Mouse (Mus musculus) forebrain, embryonic 14.5 days (tissue): ENCODE data around the gene Musk. TPM values are rescaled to one million over a fixed set of nuclear protein-coding genes. Genes with fewer than 3 reads are reported as not detected.

Source experiments
- ATAC-seq: fragments of 200-750 bp; cut with Nextera tagmentation; 2 replicates; pipeline ENCODE4 v1.8.0; 2017; ENCODE audit warnings: mild to moderate bottlenecking, moderate library complexity
- DNase-seq: peaks from one replicate; pipeline ENCODE4 v3.0.0-alpha.2; 2015; ENCODE audit warnings: low spot score
- H3K27ac ChIP-seq: fragments of 300-500 bp; sonication (generic); 2 replicates; pipeline ENCODE4 v1.5.1; 2014; ENCODE audit warnings: low read depth, mild to moderate bottlenecking, control low read depth, low read length, moderate library complexity
- H3K27me3 ChIP-seq: fragments of 300-500 bp; sonication (generic); replicated peaks from 2 replicates; pipeline ENCODE4 v1.6.1; 2014; ENCODE audit warnings: low read length, control low read depth, mixed read lengths; ENCODE audit not compliant: control insufficient read depth, insufficient read depth
- H3K36me3 ChIP-seq: fragments of 300-500 bp; sonication (generic); 2 replicates; pipeline ENCODE4 v1.6.1; 2014; ENCODE audit warnings: low read length, control low read depth; ENCODE audit not compliant: control insufficient read depth, insufficient read depth
- H3K4me1 ChIP-seq: fragments of 300-500 bp; sonication (generic); 2 replicates; pipeline ENCODE4 v1.6.1; 2014; ENCODE audit warnings: antibody characterized with exemption, low read length, control low read depth; ENCODE audit not compliant: control insufficient read depth, insufficient read depth
- H3K4me2 ChIP-seq: fragments of 300-500 bp; sonication (generic); 2 replicates; pipeline ENCODE4 v1.6.1; 2014; ENCODE audit warnings: mild to moderate bottlenecking, control low read depth, low read length
- H3K4me3 ChIP-seq: fragments of 300-500 bp; sonication (generic); 2 replicates; pipeline ENCODE4 v1.5.1; 2014; ENCODE audit warnings: low read depth, low read length, control low read depth
- H3K9ac ChIP-seq: fragments of 300-500 bp; sonication (generic); 2 replicates; pipeline ENCODE4 v1.6.1; 2014; ENCODE audit warnings: mild to moderate bottlenecking, low read length, control low read depth, moderate library complexity
- H3K9me3 ChIP-seq: fragments of 300-500 bp; sonication (generic); replicated peaks from 2 replicates; pipeline ENCODE4 v1.6.1; 2016; ENCODE audit warnings: low read length, control low read depth, mixed read lengths; ENCODE audit not compliant: control insufficient read depth
- WGBS: fragments of 180-500 bp; shearing (Covaris S2); extraction: QIAGEN DNeasy Blood & Tissue Kit; methylation state at CpG from one replicate; pipeline ENCODE4 v1.1.7; 2014; 5-methylcytosine and 5-hydroxymethylcytosine counted together
- polyA plus RNA-seq: library from polyadenylated mRNA; unstranded; fragments of >200 nt; fragmentation: Nextera tagmentation; extraction: Ambion mirVana; gene quantifications from 2 replicates; pipeline ENCODE4 v1.2.1, GENCODE M21; 2014

Musk gene
- polyA plus RNA-seq, 1 experiment from 2014 or later = not detected

DNA sequence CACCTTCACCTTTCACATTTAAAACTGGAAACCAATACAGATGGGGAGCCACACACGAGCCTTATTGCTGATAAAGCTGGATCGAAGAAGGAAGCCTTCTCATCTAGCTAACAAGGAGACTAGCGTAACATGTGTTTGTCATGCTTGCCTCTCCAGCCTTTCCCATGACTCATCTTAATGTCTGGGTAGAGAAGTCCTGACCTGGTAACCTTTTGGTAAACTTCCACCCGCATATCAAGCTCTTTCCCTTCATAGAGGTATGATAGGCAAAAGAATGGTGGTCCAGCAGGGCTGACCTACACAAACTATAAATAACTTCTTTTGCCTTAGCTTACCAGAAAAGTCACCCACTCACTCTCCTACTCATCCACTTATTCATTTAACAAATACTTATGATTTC is 44.3 kb downstream of the Musk start:
- Histone ChIP-seq H3K36me3 (no peaks in the 10 kb centered on the region), H3K9me3 (no peaks in the 10 kb centered on the region), H3K9ac (no peak overlapping the region), H3K4me1 (no peaks in the 10 kb centered on the region), H3K27me3 (no peaks in the 10 kb centered on the region), H3K4me3 (no peak overlapping the region), H3K27ac (no peak overlapping the region), H3K4me2 (no peak overlapping the region)
- WGBS = 92% methylated on average over 4 of the region's 4 CpGs
- ATAC-seq = no peak
- no peak for DNase-seq

DNA sequence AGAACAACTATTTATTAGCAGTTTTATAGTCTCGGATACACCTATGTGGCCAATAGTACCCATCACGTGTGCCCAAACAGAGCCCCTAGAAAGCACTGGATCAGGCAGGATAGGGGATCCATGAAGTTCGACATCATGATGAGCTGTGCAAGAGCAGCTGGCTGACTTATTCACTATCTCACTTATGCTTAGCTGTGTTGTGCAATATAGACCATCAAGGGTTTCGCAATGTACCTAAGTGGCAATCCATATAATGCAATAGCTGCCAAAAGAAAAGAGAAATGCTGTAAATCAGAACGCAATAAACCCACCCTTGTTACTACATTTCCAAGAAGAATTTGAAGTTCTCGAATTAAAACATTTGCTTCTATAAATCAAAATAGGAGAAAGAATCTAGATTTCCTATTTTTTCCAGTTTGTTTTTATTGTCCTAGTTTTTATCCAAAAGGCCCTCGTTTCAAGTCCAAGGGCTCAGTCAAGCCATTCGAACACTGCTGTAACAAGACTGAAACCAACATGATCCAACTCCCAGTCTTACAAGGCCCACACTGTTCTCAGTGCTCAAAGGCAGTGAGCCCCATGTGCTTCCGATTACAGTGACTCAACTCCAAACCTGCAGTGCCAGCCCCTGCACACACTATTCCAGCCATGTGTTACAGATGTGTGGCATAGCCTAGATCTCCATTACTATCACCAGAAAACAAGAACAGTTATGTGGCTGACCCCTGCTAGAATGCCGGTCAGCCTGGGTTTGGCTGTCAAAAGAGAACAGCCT is 45.3 kb downstream of the Musk start:
- H3K4me1 ChIP-seq = no peaks in the 10 kb centered on the region
- H3K9ac ChIP-seq = no peak overlapping the region
- no peaks in the 10 kb centered on the region for H3K36me3 ChIP-seq
- 91% methylated on average over 10 of the region's 10 CpGs for WGBS
- no peak overlapping the region for H3K27ac ChIP-seq
- no peak for ATAC-seq
- no peak overlapping the region for H3K4me2 ChIP-seq
- no peaks in the 10 kb centered on the region for H3K9me3 ChIP-seq
- no peak for DNase-seq
- H3K4me3 ChIP-seq = no peak overlapping the region
- H3K27me3 ChIP-seq = no peaks in the 10 kb centered on the region

GRCm38 (mm10) chr4:58332394-58332793 is 46.6 kb downstream of the Musk start:
- WGBS = 53% methylated on average over 3 of the region's 3 CpGs
- Histone ChIP-seq H3K4me2 (no peak overlapping the region), H3K9ac (no peak overlapping the region), H3K27ac (no peak overlapping the region), H3K4me3 (no peak overlapping the region), H3K27me3 (no peaks in the 10 kb centered on the region), H3K9me3 (no peaks in the 10 kb centered on the region), H3K36me3 (no peaks in the 10 kb centered on the region), H3K4me1 (no peaks in the 10 kb centered on the region)
- DNase-seq (no peak), ATAC-seq (no peak)

GRCm38 (mm10) chr4:58336227-58336626 is 50.5 kb downstream of the Musk start:
- no peak overlapping the region for H3K9ac ChIP-seq
- no peaks in the 10 kb centered on the region for H3K36me3 ChIP-seq
- no peak overlapping the region for H3K27ac ChIP-seq
- no peaks in the 10 kb centered on the region for H3K4me1 ChIP-seq
- H3K4me2 ChIP-seq = no peak overlapping the region
- H3K27me3 ChIP-seq = no peaks in the 10 kb centered on the region
- H3K4me3 ChIP-seq = no peak overlapping the region
- no peaks in the 10 kb centered on the region for H3K9me3 ChIP-seq
- WGBS = 71% methylated on average over 2 of the region's 2 CpGs
- DNase-seq (no peak), ATAC-seq (no peak)

DNA sequence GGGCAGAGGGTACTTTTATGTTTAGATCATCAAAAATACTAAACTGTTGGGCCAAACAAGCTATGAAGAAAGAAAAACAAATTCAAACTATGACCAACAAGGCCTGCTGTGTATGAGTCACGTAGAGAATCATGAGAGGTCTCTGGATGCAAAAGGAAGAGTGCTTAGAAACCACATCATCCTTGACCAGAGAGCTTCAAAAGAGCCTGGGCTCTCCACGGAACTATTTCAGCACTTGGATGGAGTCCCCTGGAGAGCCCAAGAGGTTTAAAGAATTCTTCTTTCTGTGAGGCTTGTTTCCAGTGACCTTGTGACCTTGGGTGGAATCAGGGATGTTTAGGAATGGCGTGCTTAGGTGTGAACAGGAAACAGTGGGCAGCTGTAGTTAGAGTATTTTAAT is 53.5 kb downstream of the Musk start:
- Histone ChIP-seq H3K36me3 (no peaks in the 10 kb centered on the region), H3K4me1 (no peaks in the 10 kb centered on the region), H3K27me3 (no peaks in the 10 kb centered on the region), H3K9ac (no peak overlapping the region), H3K9me3 (no peaks in the 10 kb centered on the region), H3K27ac (no peak overlapping the region), H3K4me3 (no peak overlapping the region), H3K4me2 (no peak overlapping the region)
- 38% methylated on average over 3 of the region's 3 CpGs for WGBS
- DNase-seq = no peak
- no peak for ATAC-seq

GRCm38 (mm10) chr4:58350206-58350605 is 64.4 kb downstream of the Musk start:
- 96% methylated on average over 7 of the region's 7 CpGs for WGBS
- no peaks in the 10 kb centered on the region for H3K36me3 ChIP-seq
- no peaks in the 10 kb centered on the region for H3K9me3 ChIP-seq
- H3K9ac ChIP-seq = no peak overlapping the region
- no peaks in the 10 kb centered on the region for H3K27me3 ChIP-seq
- no peak overlapping the region for H3K4me3 ChIP-seq
- no peak for ATAC-seq
- H3K27ac ChIP-seq = no peak overlapping the region
- no peaks in the 10 kb centered on the region for H3K4me1 ChIP-seq
- no peak for DNase-seq
- no peak overlapping the region for H3K4me2 ChIP-seq

DNA sequence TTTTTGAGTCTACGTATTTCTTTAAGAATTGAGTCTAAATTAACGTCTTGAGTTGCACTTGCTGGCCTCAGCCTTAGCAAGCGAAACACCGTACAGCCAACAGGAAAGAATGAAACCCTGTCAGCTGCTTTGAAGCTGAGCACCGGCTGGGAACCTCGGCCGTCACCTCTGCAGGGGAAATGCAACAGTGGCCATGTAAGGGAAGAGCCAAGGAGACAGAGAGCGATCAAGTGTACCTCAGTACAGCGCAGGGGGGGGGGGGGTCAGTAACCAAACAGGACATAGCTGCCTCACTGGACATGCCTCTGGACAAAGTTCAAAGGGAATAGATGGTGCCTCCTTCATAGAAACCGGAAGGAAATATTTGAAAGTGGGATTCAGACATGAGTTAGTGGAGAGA is 65.4 kb downstream of the Musk start:
- ATAC-seq (no peak), DNase-seq (no peak)
- Histone ChIP-seq H3K9ac (no peak overlapping the region), H3K4me3 (no peak overlapping the region), H3K4me2 (no peak overlapping the region), H3K9me3 (no peaks in the 10 kb centered on the region), H3K4me1 (no peaks in the 10 kb centered on the region), H3K27ac (no peak overlapping the region), H3K36me3 (no peaks in the 10 kb centered on the region), H3K27me3 (no peaks in the 10 kb centered on the region)
- 77% methylated on average over 10 of the region's 10 CpGs for WGBS

DNA sequence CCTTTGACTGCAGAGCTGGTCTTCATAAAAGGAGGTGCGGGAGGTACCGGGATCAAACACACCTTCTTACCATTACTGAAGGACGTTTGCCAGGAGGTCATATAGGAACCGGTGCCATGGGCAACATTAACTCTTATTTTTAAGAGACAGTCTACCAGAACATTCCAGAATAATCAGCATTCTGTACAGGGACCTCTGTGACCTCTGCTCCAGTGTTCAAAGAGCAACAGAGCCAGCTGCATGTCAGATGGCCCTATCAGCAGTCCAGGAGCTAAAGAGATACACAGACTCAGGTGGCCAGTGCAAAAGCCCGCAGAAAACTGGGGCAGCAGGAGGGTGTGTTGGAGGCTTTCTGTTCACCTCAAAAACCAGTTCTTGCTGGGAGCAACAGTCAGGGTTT is 65.8 kb downstream of the Musk start:
- Histone ChIP-seq H3K27ac (no peak overlapping the region), H3K9ac (no peak overlapping the region), H3K4me3 (no peak overlapping the region), H3K4me1 (no peaks in the 10 kb centered on the region), H3K4me2 (no peak overlapping the region), H3K27me3 (no peaks in the 10 kb centered on the region), H3K36me3 (no peaks in the 10 kb centered on the region), H3K9me3 (no peaks in the 10 kb centered on the region)
- DNase-seq (no peak), ATAC-seq (no peak)
- WGBS = 79% methylated on average over 5 of the region's 5 CpGs

DNA sequence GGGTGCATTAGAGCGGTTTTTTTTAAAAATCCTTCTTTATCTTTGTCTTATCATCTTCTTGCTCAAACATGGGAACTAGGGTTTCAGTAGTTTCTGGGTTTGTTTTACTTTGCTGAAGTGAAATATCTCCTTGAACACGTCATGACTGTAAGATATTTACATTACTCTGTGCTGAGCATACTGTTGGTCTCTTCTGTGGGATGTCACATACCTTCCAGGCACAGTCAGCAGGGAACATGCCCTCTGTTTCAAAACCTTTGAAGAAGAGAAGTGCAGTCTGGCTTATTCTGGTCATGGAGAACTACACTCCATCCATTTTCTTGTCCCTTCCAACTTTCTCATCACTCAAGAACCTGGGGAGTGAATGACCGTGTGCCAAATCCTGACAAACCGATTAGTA is 73.2 kb downstream of the Musk start:
- DNase-seq = no peak
- ATAC-seq = no peak
- Histone ChIP-seq H3K9ac (no peak overlapping the region), H3K36me3 (no peaks in the 10 kb centered on the region), H3K4me2 (no peak overlapping the region), H3K27me3 (no peaks in the 10 kb centered on the region), H3K4me3 (no peak overlapping the region), H3K27ac (no peak overlapping the region), H3K4me1 (no peaks in the 10 kb centered on the region), H3K9me3 (no peaks in the 10 kb centered on the region)
- WGBS = 88% methylated on average over 4 of the region's 4 CpGs
